Mouse (Mus musculus) kidney, postnatal 36 days (tissue): ENCODE measurements around the gene Npepl1.
A peak's percentile ranks its signal among the peaks of the same experiment; 100 is the strongest.

ENCODE experiments used
- DNase-seq, 2 experiments: peaks; one replicate each; pipeline ENCODE4 v3.0.0; 2021 to 2022; ENCODE audit warnings: mixed read lengths in 2 of 2

Gene Npepl1

GRCm38 (mm10) chr2:174109991-174110782 lies at the start of gene Npepl1:
Gene Npepl1 (plus strand): TSS chr2:174110349.
- DNase-seq: peak; percentile 72 to 87

DNA sequence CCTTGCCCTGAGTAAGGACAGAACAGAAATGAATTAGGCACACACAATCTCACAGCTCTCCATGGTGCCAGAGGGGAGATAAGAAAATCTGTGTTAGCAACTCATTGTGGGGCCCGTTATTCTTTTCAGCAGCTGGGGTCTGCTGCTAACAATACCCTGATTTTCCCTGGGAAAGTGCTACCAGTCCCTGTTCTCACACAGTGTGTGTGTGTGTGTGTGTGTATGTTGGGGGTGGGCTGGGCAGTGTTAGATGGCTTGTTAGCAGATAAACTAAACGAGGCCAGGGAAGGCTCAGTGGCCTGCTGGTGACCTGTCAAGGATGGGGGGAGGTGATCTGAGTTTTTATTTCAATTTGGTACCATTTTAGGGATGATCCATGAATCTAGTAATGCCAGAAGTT lies 48.9 kb upstream of the Npepl1 start:
- DNase-seq: no peak

DNA sequence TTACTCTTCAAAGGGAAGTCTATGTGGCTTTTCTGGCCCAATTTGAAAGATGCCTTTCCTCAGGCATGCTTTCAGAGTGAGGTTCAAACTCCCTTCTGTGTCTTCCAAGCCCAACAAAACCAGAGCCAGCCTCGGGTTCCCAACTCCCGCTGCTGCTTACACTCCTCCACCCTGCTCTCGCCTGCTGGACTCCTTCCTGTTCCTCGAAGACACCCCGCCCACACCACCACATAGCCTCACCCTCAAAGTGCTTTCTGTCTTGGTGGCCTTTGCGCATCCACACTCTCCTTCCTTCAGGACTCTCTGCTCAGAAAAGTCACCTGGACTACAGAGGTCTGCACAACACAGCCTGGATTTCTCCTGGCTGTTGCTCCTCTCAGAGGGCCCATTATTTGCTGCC lies 47.1 kb upstream of the Npepl1 start:
- DNase-seq: no peak

DNA sequence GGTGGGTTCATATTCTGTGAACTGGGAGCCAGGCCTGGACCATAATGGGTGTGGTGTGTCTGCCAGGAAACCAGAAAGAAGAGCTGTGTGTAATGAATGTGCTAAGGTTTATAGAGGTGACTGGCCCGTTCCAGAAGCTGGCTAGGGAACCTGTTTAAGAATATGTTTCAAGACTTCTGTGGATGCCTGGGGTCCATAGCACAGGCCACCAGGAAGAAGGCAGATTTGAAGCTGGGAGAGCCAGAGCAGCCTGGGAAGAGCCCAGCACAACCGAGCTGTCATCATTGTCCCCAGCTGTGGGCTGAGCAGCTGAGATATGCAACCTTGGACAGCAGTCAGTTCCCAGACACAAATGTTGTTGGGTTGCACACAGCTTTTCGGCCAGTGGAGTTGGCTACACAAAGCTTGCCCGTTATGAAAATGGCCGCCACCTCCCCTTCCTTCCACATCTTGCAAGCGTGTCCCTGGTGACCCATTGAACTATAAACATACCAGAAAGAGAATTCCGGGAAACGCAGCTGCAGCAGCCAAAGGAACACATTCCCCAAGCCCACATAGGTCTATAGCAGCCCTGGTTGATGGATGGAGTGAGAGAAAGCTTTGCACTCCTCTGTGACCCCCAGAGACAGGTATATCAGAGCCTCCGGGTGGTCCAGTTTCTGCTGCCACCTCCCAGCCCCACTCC lies 46.5 kb upstream of the Npepl1 start:
- no peak for DNase-seq

DNA sequence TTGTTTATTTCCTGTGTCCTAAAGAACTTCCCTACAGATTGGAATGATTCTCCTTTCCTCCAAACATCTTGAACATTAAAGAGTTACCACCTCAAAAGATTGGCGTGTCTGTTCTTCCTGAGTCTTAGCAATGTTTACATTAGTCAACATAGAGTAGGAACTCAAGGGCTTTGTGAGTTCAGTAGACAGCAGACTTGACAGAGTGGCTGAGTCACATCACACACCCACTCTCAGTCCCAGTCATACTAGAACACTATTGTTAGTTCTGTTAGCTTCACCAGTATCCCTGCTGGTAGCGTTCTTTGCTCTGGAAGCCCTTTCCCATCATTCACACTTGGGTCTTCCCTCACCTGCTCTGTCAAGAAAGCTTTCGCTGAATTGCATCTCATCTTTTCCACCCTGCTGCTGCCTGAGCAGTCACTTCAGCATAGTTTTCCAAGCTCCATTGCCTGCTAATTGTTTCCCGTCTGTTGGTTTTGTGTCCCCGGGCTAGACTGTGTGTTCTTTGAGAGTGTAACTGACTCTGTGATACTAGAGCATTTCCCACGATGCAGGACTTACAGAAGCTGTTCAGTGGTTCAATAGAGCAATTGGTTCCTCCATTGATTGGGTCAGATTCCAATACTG lies 42.2 kb upstream of the Npepl1 start:
- DNase-seq: no peak

DNA sequence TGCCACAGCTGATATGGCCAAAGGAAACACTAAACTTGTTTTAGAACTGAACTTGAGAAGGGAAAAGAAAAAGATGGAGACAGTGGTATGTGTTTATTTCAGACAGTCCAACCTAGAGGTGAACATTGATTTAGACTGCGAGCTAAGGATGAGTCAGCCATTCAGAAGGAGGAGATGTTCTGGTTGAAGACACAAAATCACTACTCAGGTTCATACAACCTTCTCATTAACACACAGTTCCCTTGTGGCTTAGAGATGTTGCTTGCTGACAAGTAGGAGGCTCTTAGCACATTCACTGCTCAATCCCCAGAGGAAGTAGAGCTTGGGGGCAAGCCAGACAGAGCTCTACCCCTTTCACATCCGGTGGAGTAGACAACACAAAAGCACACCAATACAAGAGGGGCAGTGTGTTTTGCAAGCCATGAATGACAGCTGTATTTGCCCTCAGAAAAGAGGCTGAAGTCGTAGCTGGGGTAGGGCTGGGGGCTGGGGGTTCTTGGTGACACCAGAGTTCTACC lies 40.6 kb upstream of the Npepl1 start:
- DNase-seq: no peak

GRCm38 (mm10) chr2:174071406-174071805 lies 38.7 kb upstream of the Npepl1 start:
- no peak for DNase-seq

- DNase-seq: no peak
These were observed 36.9 kb upstream of the Npepl1 start for GRCm38 (mm10) chr2:174073156-174073790.

- DNase-seq: no peak
These were observed 35.5 kb upstream of the Npepl1 start for GRCm38 (mm10) chr2:174074621-174075020.

- DNase-seq: peak in 1 of 2 experiments; percentile 35
These were observed 35.0 kb upstream of the Npepl1 start for GRCm38 (mm10) chr2:174075072-174075570.

DNA sequence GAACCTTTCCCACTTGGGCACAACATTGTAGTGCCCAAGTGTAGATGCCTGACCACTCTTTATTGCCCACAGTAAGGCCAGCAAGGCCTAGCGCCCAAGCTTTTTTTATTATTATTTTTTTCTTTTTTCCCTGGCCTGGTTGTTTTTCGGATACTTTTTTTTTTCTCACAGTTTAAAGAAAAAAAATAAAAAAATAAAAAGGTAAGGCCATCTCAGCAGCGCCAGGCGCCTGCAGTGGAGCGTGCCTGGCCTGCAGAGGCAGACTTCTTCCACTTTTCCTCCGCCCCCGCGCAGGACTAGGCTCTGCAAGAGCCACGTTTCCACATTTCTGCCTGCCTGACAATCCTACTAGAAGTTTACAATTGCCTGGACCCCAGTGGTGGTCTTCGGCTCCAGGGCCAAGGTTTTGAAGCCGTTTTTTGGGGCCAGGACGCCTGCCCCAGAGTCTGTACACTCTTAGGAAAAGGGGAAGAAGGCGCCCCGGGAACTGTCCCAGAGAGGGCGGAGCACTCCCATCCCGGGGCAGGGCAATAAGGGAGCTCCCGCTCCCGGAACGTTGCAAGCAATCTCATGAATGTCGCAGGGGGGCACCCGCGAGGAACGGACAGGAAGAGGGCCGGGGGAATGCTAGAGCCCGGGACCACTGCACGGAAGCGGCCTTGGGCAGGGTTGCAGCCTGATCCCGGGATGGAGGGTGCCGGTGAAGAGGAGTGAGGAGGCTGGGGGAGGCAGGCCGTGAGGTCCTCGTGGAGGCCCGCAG lies 34.3 kb upstream of the Npepl1 start, which contains the start of gene Stx16:
Stx16 (plus strand) TSS at position 636 of the 760 bp plus-strand sequence.
- DNase-seq: peak; percentile 95

DNA sequence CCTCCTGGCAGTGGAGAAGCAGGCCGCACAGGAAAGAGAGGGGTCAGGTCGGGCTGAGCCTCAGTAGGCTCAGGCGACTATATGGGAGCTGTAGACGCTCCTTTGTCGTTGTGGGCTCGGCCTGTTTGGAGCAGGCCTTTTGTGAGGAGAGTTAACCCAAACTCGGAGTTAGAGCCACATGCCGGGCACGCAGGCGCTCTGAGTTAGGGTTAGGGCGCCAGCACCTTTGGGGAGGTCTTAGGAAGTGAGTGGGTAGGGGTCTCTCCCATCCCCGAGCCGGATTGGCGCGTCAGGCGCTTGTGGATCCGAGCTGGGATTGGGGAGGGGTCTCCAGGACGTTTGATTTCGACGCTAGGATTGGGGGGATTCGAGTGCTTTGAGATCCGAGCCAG lies 33.7 kb upstream of the Npepl1 start:
- no peak for DNase-seq

DNA sequence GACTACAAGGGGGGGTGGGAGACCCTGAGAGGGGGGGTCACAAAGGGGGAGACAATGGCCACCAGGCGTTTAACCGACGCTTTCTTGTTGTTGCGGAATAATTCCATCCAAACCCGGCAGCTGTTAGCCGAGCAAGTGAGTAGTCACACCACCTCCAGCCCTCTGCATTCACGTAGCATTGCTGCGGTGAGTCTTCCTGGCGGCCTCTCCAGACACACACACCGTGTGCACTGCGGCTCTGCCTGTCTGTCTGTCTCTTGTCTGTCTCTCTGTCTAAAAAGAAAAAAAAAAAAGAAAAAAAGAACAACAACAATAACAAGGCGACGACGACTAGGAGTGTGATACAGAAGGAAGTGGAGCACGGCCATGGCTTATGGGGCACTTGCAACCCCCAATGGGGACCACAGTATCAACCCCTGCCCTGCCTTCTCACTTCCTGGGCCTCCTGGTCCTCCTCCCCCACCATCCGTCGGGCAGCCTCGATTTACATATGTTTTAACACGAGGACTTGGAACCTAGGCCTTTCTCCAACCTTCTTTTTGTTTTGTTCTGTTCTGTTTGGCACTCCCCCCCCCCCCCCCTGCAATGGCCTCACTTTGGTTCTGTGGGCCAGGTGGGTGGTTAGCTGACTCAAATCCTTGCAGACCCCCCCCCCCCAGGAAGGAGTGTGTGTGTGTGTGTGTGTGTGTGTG lies 33.0 kb upstream of the Npepl1 start:
- DNase-seq: peak in 1 of 2 experiments; percentile 35

GRCm38 (mm10) chr2:174077776-174078338 lies 32.3 kb upstream of the Npepl1 start:
- DNase-seq: no peak

DNA sequence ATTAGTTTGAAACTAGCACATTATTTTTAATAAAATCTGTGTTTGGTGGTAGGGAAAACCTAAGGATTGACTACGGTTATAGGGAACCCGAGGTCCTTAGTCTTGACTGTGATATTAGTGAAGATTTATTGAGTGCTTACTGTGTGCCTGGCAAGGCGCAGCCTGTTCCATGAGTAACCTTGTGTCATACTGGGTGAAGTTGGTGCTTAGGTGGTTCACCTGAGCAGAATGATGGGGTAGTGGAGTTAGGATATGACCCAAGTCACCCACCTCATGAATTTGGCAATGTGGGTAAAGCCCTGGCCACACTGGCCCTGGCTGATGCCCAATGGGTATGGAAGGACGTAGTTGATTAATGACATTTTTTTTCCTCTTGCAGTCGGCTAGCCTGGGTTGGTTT lies 28.3 kb upstream of the Npepl1 start:
- DNase-seq: no peak

DNA sequence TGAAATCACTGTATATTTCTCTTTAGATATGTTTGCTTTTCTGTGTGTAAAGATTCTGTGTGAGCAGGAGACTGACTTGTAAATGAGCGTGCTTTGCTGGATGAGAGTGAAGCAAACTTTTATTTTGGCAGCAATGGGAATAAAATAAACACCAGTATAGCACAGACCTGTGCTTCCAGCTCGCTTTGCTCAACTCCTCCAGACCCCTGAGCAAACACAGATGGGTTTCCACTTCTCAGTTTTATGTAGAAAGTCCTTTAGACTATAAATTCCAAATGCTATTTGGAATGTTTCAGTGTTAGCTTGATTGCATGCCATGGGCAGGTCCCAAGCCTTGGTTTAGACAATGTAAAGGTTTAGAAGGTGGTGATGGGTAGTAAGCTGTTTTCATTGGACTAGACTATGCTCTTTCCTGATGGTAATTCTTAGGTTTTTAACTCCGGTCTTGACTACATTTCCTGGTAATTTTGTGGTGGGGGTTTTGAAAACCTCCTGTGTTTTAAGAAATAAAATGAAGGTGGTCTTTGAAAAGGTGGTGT lies 27.7 kb upstream of the Npepl1 start:
- DNase-seq: no peak

- no peak for DNase-seq
These were observed 15.1 kb upstream of the Npepl1 start for GRCm38 (mm10) chr2:174095086-174095485.

DNA sequence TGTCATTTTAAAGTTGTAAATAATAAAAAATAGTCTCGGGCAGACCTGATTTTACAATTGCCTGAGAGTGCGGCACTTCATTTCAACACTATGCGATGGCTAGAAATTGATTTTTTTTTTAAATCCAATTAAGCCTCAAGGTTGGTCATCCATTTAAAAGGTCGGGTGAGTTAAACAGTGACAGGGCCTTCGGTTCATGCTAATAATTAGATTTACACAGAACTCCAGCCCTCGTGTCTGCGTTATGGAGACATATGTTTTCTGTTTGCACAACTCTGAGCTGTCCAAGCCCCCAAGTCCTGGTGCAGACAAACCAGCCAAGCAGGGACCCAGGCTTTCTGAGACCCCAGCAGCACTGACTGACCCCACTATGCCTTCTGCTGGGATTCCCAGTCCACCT lies 7.8 kb upstream of the Npepl1 start:
- DNase-seq: no peak

- DNase-seq: no peak
These were observed 6.6 kb upstream of the Npepl1 start for GRCm38 (mm10) chr2:174103527-174103926.

DNA sequence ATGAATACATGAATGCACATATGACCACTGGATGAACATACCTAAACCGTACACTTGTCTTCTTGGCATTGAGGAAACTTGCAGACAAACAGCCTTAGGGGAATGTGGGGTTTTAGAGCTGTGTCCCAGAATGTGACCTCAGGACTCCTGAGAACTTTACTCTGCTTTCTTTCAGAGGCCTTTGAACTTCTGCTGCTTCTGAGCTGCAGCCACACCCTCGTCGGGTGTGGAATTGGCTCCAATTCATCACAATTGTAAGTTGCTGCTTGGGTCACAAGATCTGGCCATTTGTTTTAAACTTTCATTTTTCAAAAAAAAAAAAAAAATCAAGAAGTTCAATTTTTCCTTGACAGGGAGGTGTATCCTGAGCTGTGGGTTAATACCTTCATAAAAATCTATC lies 2.8 kb upstream of the Npepl1 start:
- DNase-seq: peak in 1 of 2 experiments; percentile 27
